Mouse (Mus musculus): ENCODE data around the gene Olfr543. TPM values are rescaled to one million over a fixed set of nuclear protein-coding genes. Genes with fewer than 3 reads are reported as not detected.

Olfr543 gene
- polyA plus RNA-seq, 1 experiment: 0.08 TPM

GRCm38 (mm10) chr7:102478425-102478824 lies 3.1 kb downstream of the Olfr543 start:
- no peak for DNase-seq (ENCODE audit: extremely low spot score in 1 of 2, low spot score in 1 of 2)

GRCm38 (mm10) chr7:102477377-102477776 lies 4.1 kb downstream of the Olfr543 start:
- DNase-seq (ENCODE audit: extremely low spot score in 1 of 2, low spot score in 1 of 2): no peak

GRCm38 (mm10) chr7:102476601-102477000 lies 4.9 kb downstream of the Olfr543 start:
- DNase-seq (ENCODE audit: extremely low spot score in 1 of 2, low spot score in 1 of 2): no peak

GRCm38 (mm10) chr7:102472675-102473074 lies 8.8 kb downstream of the Olfr543 start:
- no peak for DNase-seq (ENCODE audit: extremely low spot score in 1 of 2, low spot score in 1 of 2)

GRCm38 (mm10) chr7:102467566-102467965 lies 13.9 kb downstream of the Olfr543 start:
- no peak for DNase-seq (ENCODE audit: extremely low spot score in 1 of 2, low spot score in 1 of 2)

- DNase-seq (ENCODE audit: extremely low spot score in 1 of 2, low spot score in 1 of 2): no peak
Observed at GRCm38 (mm10) chr7:102458618-102459380, 22.7 kb downstream of the Olfr543 start.

GRCm38 (mm10) chr7:102446438-102446837 lies 35.0 kb downstream of the Olfr543 start:
- no peak for DNase-seq (ENCODE audit: extremely low spot score in 1 of 2, low spot score in 1 of 2)

- DNase-seq (ENCODE audit: extremely low spot score in 1 of 2, low spot score in 1 of 2): no peak
Observed at GRCm38 (mm10) chr7:102444301-102444700, 37.2 kb downstream of the Olfr543 start.

GRCm38 (mm10) chr7:102442432-102442831 lies 39.0 kb downstream of the Olfr543 start:
- no peak for DNase-seq (ENCODE audit: extremely low spot score in 1 of 2, low spot score in 1 of 2)

- DNase-seq (ENCODE audit: extremely low spot score in 1 of 2, low spot score in 1 of 2): peak; percentile 95 to 98
Observed at GRCm38 (mm10) chr7:102441657-102442391, 39.7 kb downstream of the Olfr543 start, which contains the start of gene Rrm1. TSS of gene Rrm1 (plus strand) at chr7:102441695.

- DNase-seq (ENCODE audit: extremely low spot score in 1 of 2, low spot score in 1 of 2): no peak
Observed at GRCm38 (mm10) chr7:102440822-102441656, 40.4 kb downstream of the Olfr543 start.

- no peak for DNase-seq (ENCODE audit: extremely low spot score in 1 of 2, low spot score in 1 of 2)
Observed at GRCm38 (mm10) chr7:102434344-102434743, 47.1 kb downstream of the Olfr543 start.

Other genes with a start within 250 kb of the Olfr543 start
- gene Rhog, start 225.6 kb downstream of the Olfr543 start, polyA plus RNA-seq (2012; rRNA removed): 35.8 and 41.8 TPM in 2 replicates
- gene Stim1, start 213.9 kb downstream of the Olfr543 start, polyA plus RNA-seq (2012; rRNA removed): 78.3 and 82.5 TPM in 2 replicates
- 12.6 and 16.6 TPM in 2 replicates for gene Rrm1, start 40.0 kb downstream of the Olfr543 start, polyA plus RNA-seq (2012; rRNA removed)
- not detected in 2 replicates for gene Olfr544, start 6.6 kb upstream of the Olfr543 start, polyA plus RNA-seq (2012; rRNA removed)
- 0.10 TPM in 1 of 2 replicates, not detected in the other for gene Olfr545, start 17.9 kb upstream of the Olfr543 start, polyA plus RNA-seq (2012; rRNA removed)
- not detected in 2 replicates for gene Olfr547, start 53.1 kb upstream of the Olfr543 start, polyA plus RNA-seq (2012; rRNA removed)
- not detected in 2 replicates for gene Olfr548-ps1, start 59.2 kb upstream of the Olfr543 start, polyA plus RNA-seq (2012; rRNA removed)
- 0.08 TPM in 1 of 2 replicates, not detected in the other for gene Olfr549, start 68.2 kb upstream of the Olfr543 start, polyA plus RNA-seq (2012; rRNA removed)
- 2.3 and 2.8 TPM in 2 replicates for gene Trim21, start 83.8 kb upstream of the Olfr543 start, polyA plus RNA-seq (2012; rRNA removed)
- 0.04 TPM in 1 of 2 replicates, not detected in the other for gene Olfr550, start 89.8 kb upstream of the Olfr543 start, polyA plus RNA-seq (2012; rRNA removed)
- not detected in 2 replicates for gene Olfr551, start 110.2 kb upstream of the Olfr543 start, polyA plus RNA-seq (2012; rRNA removed)
- not detected in 2 replicates for gene Olfr552, start 116.1 kb upstream of the Olfr543 start, polyA plus RNA-seq (2012; rRNA removed)
- not detected in 2 replicates for gene Olfr553, start 136.5 kb upstream of the Olfr543 start, polyA plus RNA-seq (2012; rRNA removed)
- gene Olfr554, start 156.8 kb upstream of the Olfr543 start, polyA plus RNA-seq (2012; rRNA removed): not detected in 2 replicates
- not detected in 2 replicates for gene Olfr555, start 177.1 kb upstream of the Olfr543 start, polyA plus RNA-seq (2012; rRNA removed)
- not detected in 2 replicates for gene Olfr556, start 183.2 kb upstream of the Olfr543 start, polyA plus RNA-seq (2012; rRNA removed)
- 16.2 and 16.3 TPM in 2 replicates for gene Trim68, start 205.6 kb upstream of the Olfr543 start, polyA plus RNA-seq (2012; rRNA removed)
- gene Olfr557, start 214.2 kb upstream of the Olfr543 start, polyA plus RNA-seq (2012; rRNA removed): not detected in 2 replicates
- gene Olfr558, start 220.5 kb upstream of the Olfr543 start, polyA plus RNA-seq (2012; rRNA removed): 0.67 and 0.68 TPM in 2 replicates
- not detected in 2 replicates for gene Olfr33, start 237.4 kb upstream of the Olfr543 start, polyA plus RNA-seq (2012; rRNA removed)
- gene Olfr559, start 245.8 kb upstream of the Olfr543 start, polyA plus RNA-seq (2012; rRNA removed): not detected in 2 replicates

Data from frontal cortex, adult 2 months (tissue).